Mouse (Mus musculus) stomach, postnatal 0 days (tissue): Measurements from ENCODE around the gene Gm9837.

Experiments used
- CTCF ChIP-seq: IDR thresholded peaks from 2 replicates; pipeline ENCODE4 v1.5.1; 2016; ENCODE audit warnings: antibody characterized with exemption, low read depth, mild to moderate bottlenecking, moderate library complexity
- EP300 ChIP-seq: optimal IDR thresholded peaks from 2 replicates; pipeline ENCODE3; 2016; ENCODE audit warnings: antibody characterized with exemption

- TF ChIP-seq CTCF, result no peak
- no peak for TF ChIP-seq EP300
Measured at GRCm38 (mm10) chr11:53425251-53425650, 45.0 kb downstream of the Gm9837 start.
